Mouse (Mus musculus) kidney, postnatal 36 days (tissue): ENCODE measurements at regions not wholly inside any gene's neighbourhood (a gene's known extent, or its start where the extent isn't known, plus 50 kb on each side); places are given as distances from the start of the nearest gene placed in this dataset.

Experiments
- DNase-seq, 2 experiments: peaks; one replicate each; pipeline ENCODE4 v3.0.0; 2021 to 2022; ENCODE audit warnings: mixed read lengths in 2 of 2

- peak in 1 of 2 experiments; percentile 5 for DNase-seq
These were observed 167.5 kb upstream of the Itga4 start for GRCm38 (mm10) chr2:79087600-79088205.

- no peak for DNase-seq
These were observed 165.0 kb upstream of the Itga4 start for GRCm38 (mm10) chr2:79090273-79090672.

- DNase-seq = no peak
These were observed 160.9 kb upstream of the Itga4 start for GRCm38 (mm10) chr2:79094298-79094697.

GRCm38 (mm10) chr2:79096532-79097251 is 158.5 kb upstream of the Itga4 start:
- DNase-seq = no peak

GRCm38 (mm10) chr2:79099601-79100000 is 155.6 kb upstream of the Itga4 start:
- no peak for DNase-seq

GRCm38 (mm10) chr2:79111673-79112072 is 143.6 kb upstream of the Itga4 start:
- DNase-seq = no peak

- DNase-seq = no peak
These were observed 143.2 kb upstream of the Itga4 start for GRCm38 (mm10) chr2:79112076-79112475.

- no peak for DNase-seq
These were observed 134.4 kb upstream of the Itga4 start for GRCm38 (mm10) chr2:79120610-79121345.

GRCm38 (mm10) chr2:79122530-79122929 is 132.7 kb upstream of the Itga4 start:
- DNase-seq = no peak

- DNase-seq = no peak
These were observed 130.8 kb upstream of the Itga4 start for GRCm38 (mm10) chr2:79124272-79124976.

- DNase-seq = no peak
These were observed 128.9 kb upstream of the Itga4 start for GRCm38 (mm10) chr2:79126170-79126879.

GRCm38 (mm10) chr2:79126996-79127741 is 128.1 kb upstream of the Itga4 start:
- DNase-seq = no peak

- no peak for DNase-seq
These were observed 127.4 kb upstream of the Itga4 start for GRCm38 (mm10) chr2:79127822-79128221.

- DNase-seq = no peak
These were observed 124.6 kb upstream of the Itga4 start for GRCm38 (mm10) chr2:79130660-79131059.

- no peak for DNase-seq
These were observed 124.0 kb upstream of the Itga4 start for GRCm38 (mm10) chr2:79131235-79131634.

- no peak for DNase-seq
These were observed 123.3 kb upstream of the Itga4 start for GRCm38 (mm10) chr2:79131743-79132517.

GRCm38 (mm10) chr2:79132518-79132845 is 122.7 kb upstream of the Itga4 start:
- no peak for DNase-seq

- DNase-seq = no peak
These were observed 120.9 kb upstream of the Itga4 start for GRCm38 (mm10) chr2:79134281-79134680.

GRCm38 (mm10) chr2:79135986-79136385 is 119.2 kb upstream of the Itga4 start:
- no peak for DNase-seq

GRCm38 (mm10) chr2:79136619-79137458 is 118.4 kb upstream of the Itga4 start:
- DNase-seq = no peak
